Comparison of ENCODE assay signal across 7 mouse cellular contexts in genomic region chr2:32404663-32405062, GRCm38 (mm10). TPM values are rescaled to one million over a fixed set of nuclear protein-coding genes. Genes with fewer than 3 reads are reported as not detected.
DNase-seq lines count a peak whose midpoint lies in the region; ATAC-seq and TF ChIP-seq lines count a peak whose summit lies in the region.

No protein-coding gene starts in this region.

- peaks cover 35% of the 10 kb centered on the region for H3K36me3 ChIP-seq in hindbrain, embryonic 14.5 days (replicated peaks; ENCODE audit: control insufficient read depth, insufficient read depth)
- no peaks in the 10 kb centered on the region for H3K36me3 ChIP-seq in midbrain, embryonic 11.5 days (ENCODE audit: control insufficient read depth, insufficient read depth, low read length)

- H3K4me2 ChIP-seq in hindbrain, embryonic 14.5 days (replicated peaks), result no peak overlapping the region
- no peak overlapping the region for H3K4me2 ChIP-seq in midbrain, embryonic 11.5 days

- H3K27ac ChIP-seq in hindbrain, embryonic 14.5 days, result no peak overlapping the region
- no peak overlapping the region for H3K27ac ChIP-seq in left cerebral cortex, adult 2 months
- no peak overlapping the region for H3K27ac ChIP-seq in midbrain, embryonic 11.5 days (ENCODE audit: low read depth, low read length)

- no peak overlapping the region for H3K4me3 ChIP-seq in hindbrain, embryonic 14.5 days (replicated peaks; ENCODE audit: low read length)
- no peak overlapping the region for H3K4me3 ChIP-seq in left cerebral cortex, adult 2 months
- no peak overlapping the region for H3K4me3 ChIP-seq in midbrain, embryonic 11.5 days (ENCODE audit: low read depth, low read length)

- H3K9ac ChIP-seq in hindbrain, embryonic 14.5 days, result no peak overlapping the region
- no peak overlapping the region for H3K9ac ChIP-seq in midbrain, embryonic 11.5 days (ENCODE audit: low read length)

- no peaks in the 10 kb centered on the region for H3K9me3 ChIP-seq in hindbrain, embryonic 14.5 days (ENCODE audit: control insufficient read depth, low read length)
- no peaks in the 10 kb centered on the region for H3K9me3 ChIP-seq in midbrain, embryonic 11.5 days (ENCODE audit: control insufficient read depth, low read length)

- peak; percentile 97 for DNase-seq in ZHBTc4 (ENCODE audit: low read depth, low spot score)
- DNase-seq in cerebellum, adult 9-11 months, result peak; percentile 91
- peak; percentile 91 to 100 for DNase-seq in frontal cortex, adult 2 months (ENCODE audit: extremely low spot score in 1 of 2, low spot score in 1 of 2)
- peak; percentile 99 for DNase-seq in hindbrain, embryonic 14.5 days (ENCODE audit: low spot score)
- DNase-seq in left cerebral cortex, adult 2 months (ENCODE audit: extremely low spot score in 1 of 2, low spot score in 2 of 2), result peak; percentile 91 to 95
- DNase-seq in midbrain, embryonic 11.5 days (ENCODE audit: low spot score, missing footprints), result peak; percentile 99
- peak; percentile 99 for DNase-seq in right cerebral cortex, postnatal 4 days

- TF ChIP-seq CTCF in left cerebral cortex, adult 2 months (IDR thresholded peaks at IDR 0.05), result no peak; the same call in none of the 2 replicates

- no peaks in the 10 kb centered on the region for H3K4me1 ChIP-seq in hindbrain, embryonic 14.5 days (replicated peaks; ENCODE audit: control insufficient read depth, insufficient read depth, low read length)
- H3K4me1 ChIP-seq in midbrain, embryonic 11.5 days (ENCODE audit: control insufficient read depth, insufficient read depth, low read length), result no peaks in the 10 kb centered on the region

- 28% methylated on average over 2 of the region's 2 CpGs for WGBS in hindbrain, embryonic 14.5 days
- WGBS in midbrain, embryonic 11.5 days, result 35% methylated on average over 2 of the region's 2 CpGs

- H3K27me3 ChIP-seq in hindbrain, embryonic 14.5 days (ENCODE audit: control insufficient read depth, insufficient read depth, low read length), result no peaks in the 10 kb centered on the region
- H3K27me3 ChIP-seq in midbrain, embryonic 11.5 days (ENCODE audit: control insufficient read depth, insufficient read depth, low read length), result no peaks in the 10 kb centered on the region

- intact Hi-C loops in left cerebral cortex, adult 2 months (cut with DNase I), result loop anchor here (1.0 kb wide), 1 partner anchor 83 kb away; no protein-coding TSS in a partner anchor

- ATAC-seq in hindbrain, embryonic 14.5 days (ENCODE audit: low FRiP score), result 0 out of 2 replicates have a peak, but pooled peaks have one; percentile 13
- 0 out of 2 replicates have a peak, but pooled peaks have one; percentile 24 for ATAC-seq in midbrain, embryonic 11.5 days (ENCODE audit: low FRiP score)

RNA-seq across cellular contexts. Expression of gene Ptges2, which starts 9.0 kb away (rescaled TPM):
- polyA plus RNA-seq in frontal cortex, adult 2 months (2012; rRNA removed), result 53.2 and 59.4 TPM in 2 replicates
- 58.1 and 58.9 TPM in 2 replicates for polyA plus RNA-seq in hindbrain, embryonic 14.5 days (2014; fragmentation: Nextera tagmentation; extraction: Ambion mirVana)
- total RNA-seq in left cerebral cortex, adult 2 months (2021), result 10 to 100 TPM; 47.2 to 47.8 TPM
- 24.7 and 25.4 TPM in 2 replicates for polyA plus RNA-seq in midbrain, embryonic 11.5 days (2014; fragmentation: Nextera tagmentation; extraction: Ambion mirVana)

RNA-seq across cellular contexts. Expression of gene Lcn2, which starts 16.6 kb away (rescaled TPM):
- polyA plus RNA-seq in frontal cortex, adult 2 months (2012; rRNA removed), result 0.18 and 0.80 TPM in 2 replicates
- polyA plus RNA-seq in hindbrain, embryonic 14.5 days (2014; fragmentation: Nextera tagmentation; extraction: Ambion mirVana), result 0.78 and 1.3 TPM in 2 replicates
- total RNA-seq in left cerebral cortex, adult 2 months (2021), result 10 to 100 TPM in 1 of 2 experiments, under 1 TPM in 1; 0.44 to 19.4 TPM
- polyA plus RNA-seq in midbrain, embryonic 11.5 days (2014; fragmentation: Nextera tagmentation; extraction: Ambion mirVana), result 0.30 TPM in 1 of 2 replicates, not detected in the other

RNA-seq across cellular contexts. Expression of gene 1110008P14Rik, which starts 22.9 kb away (rescaled TPM):
- 396 and 571 TPM in 2 replicates for polyA plus RNA-seq in frontal cortex, adult 2 months (2012; rRNA removed)
- 170 and 175 TPM in 2 replicates for polyA plus RNA-seq in hindbrain, embryonic 14.5 days (2014; fragmentation: Nextera tagmentation; extraction: Ambion mirVana)
- total RNA-seq in left cerebral cortex, adult 2 months (2021), result 100 to 1,000 TPM; 341 to 349 TPM
- 46.4 and 49.4 TPM in 2 replicates for polyA plus RNA-seq in midbrain, embryonic 11.5 days (2014; fragmentation: Nextera tagmentation; extraction: Ambion mirVana)

RNA-seq across cellular contexts. Expression of gene Naif1, which starts 45.6 kb away (rescaled TPM):
- polyA plus RNA-seq in frontal cortex, adult 2 months (2012; rRNA removed), result 3.1 and 3.2 TPM in 2 replicates
- polyA plus RNA-seq in hindbrain, embryonic 14.5 days (2014; fragmentation: Nextera tagmentation; extraction: Ambion mirVana), result 5.3 TPM in 2 replicates
- total RNA-seq in left cerebral cortex, adult 2 months (2021), result 1 to 10 TPM; 3.3 to 3.7 TPM
- polyA plus RNA-seq in midbrain, embryonic 11.5 days (2014; fragmentation: Nextera tagmentation; extraction: Ambion mirVana), result 6.3 and 6.4 TPM in 2 replicates

RNA-seq across cellular contexts. Expression of gene Slc25a25, which starts 46.6 kb away (rescaled TPM):
- 44.3 and 49.9 TPM in 2 replicates for polyA plus RNA-seq in frontal cortex, adult 2 months (2012; rRNA removed)
- polyA plus RNA-seq in hindbrain, embryonic 14.5 days (2014; fragmentation: Nextera tagmentation; extraction: Ambion mirVana), result 39.2 and 42.9 TPM in 2 replicates
- 10 to 100 TPM; 65.2 to 79.1 TPM for total RNA-seq in left cerebral cortex, adult 2 months (2021)
- polyA plus RNA-seq in midbrain, embryonic 11.5 days (2014; fragmentation: Nextera tagmentation; extraction: Ambion mirVana), result 20.0 and 20.4 TPM in 2 replicates
